Mouse (Mus musculus) stomach, embryonic 16.5 days (tissue): ENCODE data around the gene Dag1. TPM values are rescaled to one million over a fixed set of nuclear protein-coding genes. Genes with fewer than 3 reads are reported as not detected.
"Not testable (repeated sequence)": the region's sequence is repeated elsewhere in the genome, so short reads cannot be mapped to it uniquely, and the experiment has no call there.

ENCODE experiments used
- ATAC-seq: fragments of 200-750 bp; cut with Nextera tagmentation; 2 replicates; pipeline ENCODE4 v1.8.0; 2017; ENCODE audit warnings: moderate number of reproducible peaks, moderate TSS enrichment; ENCODE audit not compliant: insufficient read depth, low FRiP score
- H3K27ac ChIP-seq: fragments of 300-500 bp; sonication (generic); 2 replicates; pipeline ENCODE4 v1.5.1; 2014; ENCODE audit warnings: low read length
- H3K27me3 ChIP-seq: fragments of 300-500 bp; sonication (generic); 2 replicates; pipeline ENCODE4 v1.6.1; 2014; ENCODE audit warnings: low read length, control low read depth, mixed read lengths; ENCODE audit not compliant: control insufficient read depth, insufficient read depth
- H3K36me3 ChIP-seq: fragments of 300-500 bp; sonication (generic); 2 replicates; pipeline ENCODE4 v1.6.1; 2014; ENCODE audit warnings: low read length; ENCODE audit not compliant: control insufficient read depth, insufficient read depth
- H3K4me1 ChIP-seq: fragments of 300-500 bp; sonication (generic); 2 replicates; pipeline ENCODE4 v1.6.1; 2014; ENCODE audit warnings: low read length, control low read depth, mixed read lengths; ENCODE audit not compliant: control insufficient read depth, insufficient read depth
- H3K4me2 ChIP-seq: fragments of 300-500 bp; sonication (generic); 2 replicates; pipeline ENCODE4 v1.6.1; 2014; ENCODE audit warnings: low read depth, low read length, mixed read lengths
- H3K4me3 ChIP-seq: fragments of 300-500 bp; sonication (generic); replicated peaks from 2 replicates; pipeline ENCODE4 v1.5.1; 2014; ENCODE audit warnings: mild to moderate bottlenecking, low read length
- H3K9ac ChIP-seq: fragments of 300-500 bp; sonication (generic); 2 replicates; pipeline ENCODE4 v1.6.1; 2014; ENCODE audit warnings: low read length
- H3K9me3 ChIP-seq: fragments of 300-500 bp; sonication (generic); replicated peaks from 2 replicates; pipeline ENCODE4 v1.6.1; 2016; ENCODE audit warnings: low read length, control low read depth; ENCODE audit not compliant: control insufficient read depth
- WGBS: fragments of 180-500 bp; shearing (Covaris S2); extraction: QIAGEN DNeasy Blood & Tissue Kit; methylation state at CpG from one replicate; pipeline ENCODE4 v1.1.7; 2014; 5-methylcytosine and 5-hydroxymethylcytosine counted together
- polyA plus RNA-seq: library from polyadenylated mRNA; unstranded; fragments of >200 nt; fragmentation: Nextera tagmentation; extraction: Ambion mirVana; gene quantifications from 2 replicates; pipeline ENCODE4 v1.2.1, GENCODE M21; 2015

Gene Dag1
- polyA plus RNA-seq, 1 experiment from 2014 or later = 91.8 TPM

- Histone ChIP-seq H3K9me3 (no peaks in the 10 kb centered on the region), H3K4me1 (0 out of 2 replicates have a peak, but pooled peaks cover 2% of the 10 kb centered on the region), H3K4me3 (peak within 1 kb of the TSS; percentile 27), H3K9ac (peak within 1 kb of the TSS; percentile 20; the same call in 1 of the 2 replicates), H3K27me3 (no peaks in the 10 kb centered on the region), H3K27ac (peak within 1 kb of the TSS; percentile 17), H3K36me3 (no peaks in the 10 kb centered on the region; the same call in 1 of the 2 replicates), H3K4me2 (peak within 1 kb of the TSS; percentile 36)
- ATAC-seq = peak; percentile 83
- 27% methylated on average over 18 of the region's 18 CpGs for WGBS
Measured at GRCm38 (mm10) chr9:108296453-108297355, 32.9 kb upstream of the Dag1 start, which contains the start of gene Amt. Amt (plus strand) TSS chr9:108296853.

GRCm38 (mm10) chr9:108290773-108291172 lies 27.0 kb upstream of the Dag1 start:
- Histone ChIP-seq H3K27ac (no peak overlapping the region), H3K4me1 (peaks cover 2% of the 10 kb centered on the region; the same call in 1 of the 2 replicates), H3K4me2 (peak overlapping the region; percentile 69), H3K36me3 (no peaks in the 10 kb centered on the region), H3K27me3 (no peaks in the 10 kb centered on the region), H3K9me3 (no peaks in the 10 kb centered on the region), H3K4me3 (peak overlapping the region; percentile 60), H3K9ac (peak overlapping the region; percentile 72)
- no peak for ATAC-seq
- 33% methylated on average over 6 of the region's 6 CpGs for WGBS

GRCm38 (mm10) chr9:108290016-108290750 lies 26.4 kb upstream of the Dag1 start, which contains the start of gene Nicn1:
Nicn1 (plus strand) TSS chr9:108290429.
- Histone ChIP-seq H3K9ac (peak within 1 kb of the TSS; percentile 72), H3K4me2 (peak within 1 kb of the TSS; percentile 69), H3K27ac (peak within 1 kb of the TSS; percentile 77), H3K9me3 (no peaks in the 10 kb centered on the region), H3K36me3 (no peaks in the 10 kb centered on the region), H3K4me1 (peaks cover 2% of the 10 kb centered on the region; the same call in 1 of the 2 replicates), H3K4me3 (peak within 1 kb of the TSS; percentile 60), H3K27me3 (no peaks in the 10 kb centered on the region)
- 1% methylated on average over 32 of the region's 32 CpGs for WGBS
- peak; percentile 95 for ATAC-seq

DNA sequence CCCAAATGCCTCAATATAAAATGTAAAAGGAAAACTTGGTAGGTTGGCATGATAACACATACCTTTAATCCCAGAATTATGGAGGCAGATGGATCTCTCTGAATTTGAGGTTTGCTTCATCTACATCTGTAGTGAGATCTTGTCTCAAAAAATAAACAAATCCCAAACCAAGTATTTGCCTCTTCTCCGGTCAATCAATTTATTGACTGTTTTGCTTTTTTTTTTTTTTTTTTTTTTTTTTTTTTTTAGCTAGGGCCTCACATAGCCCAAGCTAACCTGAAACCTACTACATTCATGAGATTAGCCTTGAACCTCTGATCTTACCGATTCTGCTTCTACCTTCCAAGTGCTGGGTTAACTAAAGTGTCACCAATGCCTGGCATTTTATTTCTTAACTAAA lies 25.6 kb upstream of the Dag1 start:
- H3K9me3 ChIP-seq = no peaks in the 10 kb centered on the region
- ATAC-seq = no peak
- H3K36me3 ChIP-seq = no peaks in the 10 kb centered on the region
- H3K27ac ChIP-seq = no peak overlapping the region
- H3K4me1 ChIP-seq = peaks cover 2% of the 10 kb centered on the region; the same call in 1 of the 2 replicates
- H3K4me3 ChIP-seq = no peak overlapping the region
- H3K4me2 ChIP-seq = no peak overlapping the region
- no peaks in the 10 kb centered on the region for H3K27me3 ChIP-seq
- H3K9ac ChIP-seq = no peak overlapping the region
- WGBS = 63% methylated on average over 2 of the region's 2 CpGs

DNA sequence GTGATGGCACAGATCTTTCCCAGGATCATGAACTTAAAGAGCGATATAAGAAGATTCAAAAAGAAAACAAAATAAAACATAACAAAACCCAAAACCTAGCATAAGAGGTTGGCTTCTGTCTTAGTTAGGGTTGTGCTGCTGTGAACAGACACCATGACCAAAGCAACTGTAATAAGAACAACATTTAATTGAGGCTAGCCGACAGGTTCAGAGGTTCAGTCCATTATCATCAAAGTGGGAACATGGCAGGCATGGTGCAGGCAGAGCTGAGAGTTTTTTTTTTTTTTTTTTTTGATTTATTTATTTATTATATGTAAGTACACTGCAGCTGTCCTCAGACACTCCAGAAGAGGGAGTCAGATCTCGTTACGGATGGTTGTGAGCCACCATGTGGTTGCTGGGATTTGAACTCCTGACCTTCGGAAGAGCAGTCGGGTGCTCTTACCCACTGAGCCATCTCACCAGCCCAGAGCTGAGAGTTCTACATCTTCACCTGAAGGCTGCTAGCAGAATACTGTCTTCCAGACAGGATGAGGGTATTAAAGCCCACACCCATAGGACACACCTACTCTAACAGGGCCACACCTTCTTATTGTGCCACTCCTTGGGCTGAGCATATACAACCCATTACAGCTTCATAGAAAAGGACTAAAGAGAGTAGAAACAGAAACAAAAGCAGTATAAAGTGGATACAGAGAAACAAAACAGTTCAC lies 23.9 kb upstream of the Dag1 start:
- not testable (repeated sequence) for H3K27me3 ChIP-seq, H3K9me3 ChIP-seq, ATAC-seq, H3K4me3 ChIP-seq, H3K9ac ChIP-seq, H3K4me1 ChIP-seq, H3K36me3 ChIP-seq, H3K27ac ChIP-seq, H3K4me2 ChIP-seq
- WGBS = 82% methylated on average over 6 of the region's 6 CpGs

- Histone ChIP-seq H3K36me3 (no peaks in the 10 kb centered on the region), H3K4me3 (no peak overlapping the region), H3K4me1 (0 out of 2 replicates have a peak, but pooled peaks cover 5% of the 10 kb centered on the region), H3K27ac (no peak overlapping the region), H3K9ac (no peak overlapping the region), H3K9me3 (no peaks in the 10 kb centered on the region), H3K4me2 (no peak overlapping the region), H3K27me3 (no peaks in the 10 kb centered on the region)
- ATAC-seq = peak; percentile 74
- 9% methylated on average over 6 of the region's 6 CpGs for WGBS
Measured at GRCm38 (mm10) chr9:108284410-108284809, 20.7 kb upstream of the Dag1 start.

- ATAC-seq = peak; percentile 70
- Histone ChIP-seq H3K27me3 (no peaks in the 10 kb centered on the region), H3K4me2 (no peak overlapping the region), H3K36me3 (no peaks in the 10 kb centered on the region), H3K4me3 (no peak overlapping the region), H3K9ac (no peak overlapping the region), H3K9me3 (no peaks in the 10 kb centered on the region), H3K27ac (peak overlapping the region; percentile 74), H3K4me1 (0 out of 2 replicates have a peak, but pooled peaks cover 5% of the 10 kb centered on the region)
- 30% methylated on average over 8 of the region's 8 CpGs for WGBS
Measured at GRCm38 (mm10) chr9:108280071-108280828, 16.5 kb upstream of the Dag1 start.

- H3K36me3 ChIP-seq = no peaks in the 10 kb centered on the region
- H3K4me3 ChIP-seq = no peak overlapping the region
- 67% methylated on average over 10 of the region's 10 CpGs for WGBS
- H3K4me1 ChIP-seq = 0 out of 2 replicates have a peak, but pooled peaks cover 5% of the 10 kb centered on the region
- no peaks in the 10 kb centered on the region for H3K9me3 ChIP-seq
- H3K27me3 ChIP-seq = no peaks in the 10 kb centered on the region
- no peak overlapping the region for H3K9ac ChIP-seq
- H3K4me2 ChIP-seq = no peak overlapping the region
- ATAC-seq = no peak
- no peak overlapping the region for H3K27ac ChIP-seq
Measured at GRCm38 (mm10) chr9:108278697-108279450, 15.1 kb upstream of the Dag1 start.
